Mouse (Mus musculus) forebrain, postnatal 0 days (tissue): ENCODE data around the gene Sf3b4. TPM values are rescaled to one million over a fixed set of nuclear protein-coding genes. Genes with fewer than 3 reads are reported as not detected.
"Not testable (repeated sequence)": the region's sequence is repeated elsewhere in the genome, so short reads cannot be mapped to it uniquely, and the experiment has no call there.

ENCODE experiments used
- ATAC-seq: fragments of 200-750 bp; cut with Nextera tagmentation; 2 replicates; pipeline ENCODE4 v1.8.0; 2017; ENCODE audit warnings: mild to moderate bottlenecking, moderate library complexity
- DNase-seq: peaks from one replicate; pipeline ENCODE4 v3.0.0-alpha.2; 2015
- H3K27ac ChIP-seq: fragments of 300-500 bp; sonication (generic); 2 replicates; pipeline ENCODE4 v1.5.1; 2014; ENCODE audit warnings: low read depth, mild to moderate bottlenecking, antibody characterized with exemption, low read length, moderate library complexity, mixed read lengths
- H3K27me3 ChIP-seq: fragments of 300-500 bp; sonication (generic); 2 replicates; pipeline ENCODE4 v1.6.1; 2014; ENCODE audit warnings: mild to moderate bottlenecking, low read length, mixed read lengths; ENCODE audit not compliant: insufficient read depth
- H3K36me3 ChIP-seq: fragments of 300-500 bp; sonication (generic); 2 replicates; pipeline ENCODE4 v1.6.1; 2014; ENCODE audit warnings: mild to moderate bottlenecking, moderate library complexity; ENCODE audit not compliant: insufficient read depth
- H3K4me1 ChIP-seq: fragments of 300-500 bp; sonication (generic); 2 replicates; pipeline ENCODE4 v1.6.1; 2014; ENCODE audit warnings: antibody characterized with exemption; ENCODE audit not compliant: insufficient read depth
- H3K4me2 ChIP-seq: fragments of 300-500 bp; sonication (generic); 2 replicates; pipeline ENCODE4 v1.6.1; 2014; ENCODE audit warnings: low read depth, mild to moderate bottlenecking, moderate library complexity
- H3K4me3 ChIP-seq: fragments of 300-500 bp; sonication (generic); 2 replicates; pipeline ENCODE4 v1.5.1; 2014; ENCODE audit warnings: low read depth, low read length, mixed read lengths
- H3K9ac ChIP-seq: fragments of 300-500 bp; sonication (generic); 2 replicates; pipeline ENCODE4 v1.6.1; 2014; ENCODE audit warnings: mild to moderate bottlenecking
- H3K9me3 ChIP-seq: fragments of 300-500 bp; sonication (generic); 2 replicates; pipeline ENCODE4 v1.6.1; 2016; ENCODE audit warnings: low read length
- CTCF ChIP-seq: sonication (generic); IDR thresholded peaks from 2 replicates; pipeline ENCODE4 v1.5.1; 2016; ENCODE audit warnings: antibody characterized with exemption, control low read depth, low read depth
- WGBS: fragments of 180-500 bp; shearing (Covaris S2); extraction: QIAGEN DNeasy Blood & Tissue Kit; methylation state at CpG from one replicate; pipeline ENCODE4 v1.1.7; 2014; 5-methylcytosine and 5-hydroxymethylcytosine counted together
- polyA plus RNA-seq: library from polyadenylated mRNA; unstranded; fragments of >200 nt; fragmentation: Nextera tagmentation; extraction: Ambion mirVana; gene quantifications from 2 replicates; pipeline ENCODE4 v1.2.1, GENCODE M21; 2015
- total RNA-seq: library from RNA; depleted of rRNA; stranded (reverse); fragments of >200 nt; gene quantifications from 2 replicates; pipeline ENCODE4 v1.2.3, GENCODE M21; 2014

Gene Sf3b4
- total and polyA plus RNA-seq, 2 experiments from 2014 or later, result 66.5 to 169 TPM

- WGBS, result 33% methylated on average over 7 of the region's 7 CpGs
- Histone ChIP-seq H3K27me3 (no peaks in the 10 kb centered on the region), H3K36me3 (peaks cover 36% of the 10 kb centered on the region), H3K9ac (peak overlapping the region; percentile 86), H3K27ac (peak overlapping the region; percentile 97; the same call in 1 of the 2 replicates), H3K4me3 (peak overlapping the region; percentile 87), H3K4me2 (peak overlapping the region; percentile 83), H3K4me1 (peaks cover 8% of the 10 kb centered on the region), H3K9me3 (no peaks in the 10 kb centered on the region)
- DNase-seq, result no peak
- no peak for TF ChIP-seq CTCF
- ATAC-seq, result no peak
These were observed 1.1 kb downstream of the Sf3b4 start for GRCm38 (mm10) chr3:96173185-96173584.

DNA sequence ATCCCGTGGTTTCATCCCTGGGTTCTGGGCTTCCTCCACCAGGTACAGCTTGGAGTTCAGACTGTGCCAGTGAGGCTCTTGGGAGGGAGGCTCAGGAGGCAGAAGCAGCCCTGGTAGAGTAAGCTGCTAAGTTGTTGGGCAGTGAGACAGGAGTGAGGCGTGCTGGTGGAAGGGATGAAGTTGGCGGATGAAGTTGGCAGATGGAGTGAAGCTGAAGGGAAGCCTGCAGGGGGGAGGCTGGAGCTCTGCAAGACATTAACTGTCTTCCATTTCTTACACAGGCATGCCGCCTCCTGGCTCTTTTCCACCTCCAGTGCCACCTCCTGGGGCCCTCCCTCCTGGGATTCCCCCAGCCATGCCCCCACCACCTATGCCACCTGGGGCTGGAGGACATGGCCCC, 1.9 kb downstream of the Sf3b4 start:
- not testable (repeated sequence) for H3K4me2 ChIP-seq, H3K9ac ChIP-seq, H3K4me1 ChIP-seq, H3K4me3 ChIP-seq, H3K27me3 ChIP-seq, ATAC-seq, H3K9me3 ChIP-seq, DNase-seq, H3K27ac ChIP-seq
- H3K36me3 ChIP-seq, result peaks cover 39% of the 10 kb centered on the region
- WGBS, result 84% methylated on average over 4 of the region's 4 CpGs

GRCm38 (mm10) chr3:96175251-96175650, 3.1 kb downstream of the Sf3b4 start:
- no peak overlapping the region for H3K9ac ChIP-seq
- H3K36me3 ChIP-seq, result peaks cover 39% of the 10 kb centered on the region
- no peak overlapping the region for H3K4me3 ChIP-seq
- H3K4me1 ChIP-seq, result peaks cover 8% of the 10 kb centered on the region
- WGBS, result 93% methylated on average over 6 of the region's 6 CpGs
- DNase-seq (no peak), ATAC-seq (no peak)
- H3K27ac ChIP-seq, result no peak overlapping the region
- no peak overlapping the region for H3K4me2 ChIP-seq
- no peaks in the 10 kb centered on the region for H3K9me3 ChIP-seq
- no peak for TF ChIP-seq CTCF
- no peaks in the 10 kb centered on the region for H3K27me3 ChIP-seq

- DNase-seq (no peak), ATAC-seq (no peak)
- Histone ChIP-seq H3K4me2 (no peak overlapping the region), H3K27ac (no peak overlapping the region), H3K4me1 (peaks cover 4% of the 10 kb centered on the region), H3K27me3 (no peaks in the 10 kb centered on the region), H3K9ac (no peak overlapping the region), H3K4me3 (no peak overlapping the region), H3K9me3 (no peaks in the 10 kb centered on the region), H3K36me3 (peaks cover 39% of the 10 kb centered on the region)
- no peak for TF ChIP-seq CTCF
- WGBS, result 93% methylated on average over 4 of the region's 4 CpGs
These were observed 6.3 kb downstream of the Sf3b4 start for GRCm38 (mm10) chr3:96178427-96178826.

DNA sequence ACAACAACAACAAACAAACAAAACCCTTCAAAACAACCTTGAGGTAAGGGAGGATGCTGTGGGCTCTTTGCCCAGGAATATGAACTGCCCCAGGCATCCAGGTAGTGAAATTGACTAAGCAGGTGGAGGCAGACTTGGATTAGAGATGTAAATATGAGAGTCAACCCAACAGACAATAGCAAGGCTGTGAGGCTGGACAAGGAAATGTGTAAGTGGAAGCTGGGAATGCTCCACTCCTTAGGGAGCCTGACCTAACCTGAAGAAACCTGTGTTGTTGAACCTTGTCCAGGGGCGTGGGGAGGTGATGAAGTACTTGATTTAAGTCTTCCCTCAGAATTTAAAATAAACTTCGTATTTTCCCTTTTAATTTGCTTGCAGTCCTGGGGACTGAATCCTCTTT, 6.8 kb downstream of the Sf3b4 start:
- Histone ChIP-seq H3K4me1 (peaks cover 4% of the 10 kb centered on the region), H3K4me2 (no peak overlapping the region), H3K27me3 (no peaks in the 10 kb centered on the region), H3K9me3 (no peaks in the 10 kb centered on the region), H3K9ac (no peak overlapping the region), H3K36me3 (peaks cover 39% of the 10 kb centered on the region), H3K27ac (no peak overlapping the region), H3K4me3 (no peak overlapping the region)
- DNase-seq (no peak), ATAC-seq (no peak)
- no peak for TF ChIP-seq CTCF
- WGBS, result 86% methylated on average over 2 of the region's 2 CpGs

DNA sequence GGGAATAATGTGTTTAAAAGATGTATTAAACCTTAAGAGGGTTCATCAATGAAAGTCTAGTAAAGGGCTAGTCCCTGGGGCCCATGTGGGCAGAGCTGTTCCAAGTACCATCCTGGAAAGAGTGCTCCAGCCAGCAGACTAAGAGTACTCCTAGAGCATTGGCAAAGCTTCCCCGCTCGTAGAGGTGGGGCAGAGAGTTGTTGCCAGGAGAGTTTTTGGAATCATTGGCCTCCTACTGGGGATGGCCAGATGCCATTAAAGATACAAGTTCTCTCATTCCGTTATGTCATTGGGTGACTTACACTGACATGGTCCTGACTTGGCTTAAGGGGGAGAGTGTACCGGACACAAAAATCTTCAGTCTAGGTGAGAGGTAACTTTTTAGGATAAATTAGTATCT, 7.4 kb downstream of the Sf3b4 start:
- Histone ChIP-seq H3K36me3 (peaks cover 33% of the 10 kb centered on the region), H3K9ac (no peak overlapping the region), H3K27me3 (no peaks in the 10 kb centered on the region), H3K27ac (no peak overlapping the region), H3K4me1 (peaks cover 4% of the 10 kb centered on the region), H3K9me3 (no peaks in the 10 kb centered on the region), H3K4me3 (no peak overlapping the region), H3K4me2 (no peak overlapping the region)
- DNase-seq, result no peak
- ATAC-seq, result no peak
- no peak for TF ChIP-seq CTCF
- 47% methylated on average over 4 of the region's 4 CpGs for WGBS

DNA sequence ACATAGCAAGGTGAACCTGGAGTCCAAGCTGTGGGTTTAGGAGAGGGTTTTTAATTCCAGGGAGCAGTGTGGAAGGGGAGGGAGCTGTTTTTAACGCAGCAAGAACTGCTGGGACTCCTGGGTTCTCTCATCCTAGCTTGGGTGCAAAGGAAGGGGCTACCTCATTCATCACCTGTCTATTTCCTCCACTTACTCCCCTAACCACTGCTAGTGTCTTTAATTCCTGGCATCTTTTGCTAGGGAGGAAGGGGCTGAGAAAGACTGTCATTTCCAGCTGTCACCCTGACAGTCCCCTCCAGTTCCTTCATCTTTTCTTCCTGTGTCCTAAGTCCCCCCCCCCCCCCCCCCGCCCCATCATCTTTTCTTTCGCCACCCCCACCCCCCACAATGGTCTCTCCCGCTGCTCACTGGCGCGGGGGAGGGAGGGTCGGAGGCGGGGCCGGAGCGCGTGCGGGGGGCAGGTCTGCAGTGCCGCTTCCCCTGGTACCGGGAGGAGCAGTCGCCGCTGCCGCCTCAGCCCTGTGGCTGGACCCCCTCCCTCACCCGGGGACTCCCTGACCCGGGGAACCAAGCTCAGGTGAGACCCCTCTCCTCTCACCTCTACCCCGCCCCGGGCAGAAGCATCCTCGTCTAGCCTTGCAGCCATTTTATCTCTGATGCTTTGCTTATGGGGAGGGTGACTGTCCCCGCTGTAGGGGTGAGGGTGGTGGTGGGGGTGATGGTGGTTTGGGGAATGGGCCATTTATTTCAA, 8.8 kb downstream of the Sf3b4 start, which contains the start of gene Sv2a:
TSS of gene Sv2a (plus strand) at position 425 of the 751 bp plus-strand sequence.
- no peaks in the 10 kb centered on the region for H3K9me3 ChIP-seq
- H3K4me2 ChIP-seq, result peak within 1 kb of the TSS; percentile 72
- peaks cover 4% of the 10 kb centered on the region for H3K4me1 ChIP-seq
- ATAC-seq (peak; percentile 80), DNase-seq (peak; percentile 82)
- peak within 1 kb of the TSS; percentile 52 for H3K4me3 ChIP-seq
- peaks cover 28% of the 10 kb centered on the region for H3K36me3 ChIP-seq
- no peaks in the 10 kb centered on the region for H3K27me3 ChIP-seq
- peak within 1 kb of the TSS; percentile 78 for H3K9ac ChIP-seq
- peak within 1 kb of the TSS; percentile 72 for H3K27ac ChIP-seq
- TF ChIP-seq CTCF, result no peak
- WGBS, result 0% methylated on average over 18 of the region's 23 CpGs
